Mouse (Mus musculus) Patski (cell line): ENCODE measurements at regions not wholly inside any gene's neighbourhood (a gene's known extent, or its start where the extent isn't known, plus 50 kb on each side); places are given as distances from the start of the nearest gene placed in this dataset.
"Not testable (repeated sequence)": the region's sequence is repeated elsewhere in the genome, so short reads cannot be mapped to it uniquely, and the experiment has no call there.

Source experiments
- ATAC-seq: fragments of 100-300 bp; one replicate; pipeline ENCODE4 v1.8.0; 2021
- CTCF ChIA-PET: fragments of 350-600 bp; sonication (Branson Sonifier 250); formaldehyde crosslinking; loops from one replicate; lab custom pipeline; 2022; ENCODE audit warnings: inconsistent platforms; lab: Charles Lee
- POLR2A ChIA-PET: fragments of 350-600 bp; sonication (Branson Sonifier 250); formaldehyde crosslinking; loops from one replicate; lab custom pipeline; 2022; ENCODE audit warnings: antibody characterized with exemption, inconsistent platforms; lab: Charles Lee
- DNase-seq: peaks from one replicate; pipeline ENCODE4 v3.0.0-alpha.2; 2011; ENCODE audit warnings: low read depth, low spot score
- H3K27me3 ChIP-seq: fragments of 371-371 bp; one replicate; pipeline ENCODE4 v1.5.1; 2021
- CTCF ChIP-seq: fragments of 100-300 bp; IDR thresholded peaks from one replicate; pipeline ENCODE4 v1.5.1; 2021
- in situ Hi-C: fragments of 300-500 bp; cut with MboI; formaldehyde crosslinking; loops from 3 replicates; pipeline ENCODE4 v1.11.1; 2018; ENCODE audit warnings: low pct_unique_long_range_greater_than_20kb, mixed read lengths

- CTCF ChIA-PET, result no interaction called here
- TF ChIP-seq CTCF, result no peak
- ATAC-seq (no peak), DNase-seq (no peak)
- in situ Hi-C loops, result no loop called here
- H3K27me3 ChIP-seq, result no peaks in the 10 kb centered on the region
- POLR2A ChIA-PET, result no interaction called here
Observed at GRCm38 (mm10) chr16:71342777-71343176, 965.3 kb upstream of the Robo1 start.

- DNase-seq (no peak), ATAC-seq (no peak)
- ChIA-PET CTCF (no interaction called here), POLR2A (no interaction called here)
- in situ Hi-C loops, result no loop called here
- H3K27me3 ChIP-seq, result no peaks in the 10 kb centered on the region
- no peak for TF ChIP-seq CTCF
Observed at GRCm38 (mm10) chr16:71344589-71344988, 963.5 kb upstream of the Robo1 start.

GRCm38 (mm10) chr16:71391872-71392271 lies 916.2 kb upstream of the Robo1 start:
- in situ Hi-C loops, result no loop called here
- ATAC-seq (no peak), DNase-seq (no peak)
- POLR2A ChIA-PET, result interaction anchor here (0.7 kb wide), 1 partner anchor 195 kb away, joined by 3 read pairs; no protein-coding TSS in a partner anchor
- CTCF ChIA-PET, result no interaction called here
- H3K27me3 ChIP-seq, result no peaks in the 10 kb centered on the region
- TF ChIP-seq CTCF, result no peak

GRCm38 (mm10) chr16:71434791-71435190 lies 873.3 kb upstream of the Robo1 start:
- H3K27me3 ChIP-seq, CTCF ChIA-PET, DNase-seq, ATAC-seq, POLR2A ChIA-PET, in situ Hi-C loops: not testable (repeated sequence)
